Mouse (Mus musculus) cerebellum, postnatal 36 days (tissue): ENCODE data around the gene Col4a3bp.
A peak's percentile ranks its signal among the peaks of the same experiment; 100 is the strongest.

Source experiments
- DNase-seq, 2 experiments: peaks; one replicate each; pipeline ENCODE4 v3.0.0; 2021 to 2022; ENCODE audit warnings: mixed read lengths in 2 of 2

Col4a3bp gene

GRCm38 (mm10) chr13:96542081-96542889 is at the start of gene Col4a3bp, which contains the start of gene Polk:
Gene Col4a3bp, plus strand, starts transcription at chr13:96542618.
Gene Polk, minus strand, starts transcription at chr13:96542579.
- DNase-seq, result peak; percentile 96 to 97

GRCm38 (mm10) chr13:96496630-96497029 is 45.8 kb upstream of the Col4a3bp start:
- DNase-seq, result no peak

GRCm38 (mm10) chr13:96499891-96500290 is 42.5 kb upstream of the Col4a3bp start:
- DNase-seq, result no peak

- no peak for DNase-seq
Measured at GRCm38 (mm10) chr13:96505661-96506060, 36.8 kb upstream of the Col4a3bp start.

- no peak for DNase-seq
Measured at GRCm38 (mm10) chr13:96506313-96506712, 36.1 kb upstream of the Col4a3bp start.

- DNase-seq, result no peak
Measured at GRCm38 (mm10) chr13:96507541-96507940, 34.9 kb upstream of the Col4a3bp start.

- no peak for DNase-seq
Measured at GRCm38 (mm10) chr13:96510635-96511034, 31.8 kb upstream of the Col4a3bp start.

- no peak for DNase-seq
Measured at GRCm38 (mm10) chr13:96511262-96511661, 31.2 kb upstream of the Col4a3bp start.

GRCm38 (mm10) chr13:96511893-96512292 is 30.5 kb upstream of the Col4a3bp start:
- DNase-seq, result no peak

GRCm38 (mm10) chr13:96514154-96514942 is 28.1 kb upstream of the Col4a3bp start:
- no peak for DNase-seq

- no peak for DNase-seq
Measured at GRCm38 (mm10) chr13:96516249-96516648, 26.2 kb upstream of the Col4a3bp start.

- DNase-seq, result no peak
Measured at GRCm38 (mm10) chr13:96517335-96517734, 25.1 kb upstream of the Col4a3bp start.

GRCm38 (mm10) chr13:96521294-96521693 is 21.1 kb upstream of the Col4a3bp start:
- no peak for DNase-seq

GRCm38 (mm10) chr13:96527022-96527421 is 15.4 kb upstream of the Col4a3bp start:
- DNase-seq, result no peak

GRCm38 (mm10) chr13:96527856-96528255 is 14.6 kb upstream of the Col4a3bp start:
- no peak for DNase-seq

GRCm38 (mm10) chr13:96528776-96529175 is 13.6 kb upstream of the Col4a3bp start:
- no peak for DNase-seq

- no peak for DNase-seq
Measured at GRCm38 (mm10) chr13:96529542-96529941, 12.9 kb upstream of the Col4a3bp start.

- DNase-seq, result no peak
Measured at GRCm38 (mm10) chr13:96530064-96530463, 12.4 kb upstream of the Col4a3bp start.

- no peak for DNase-seq
Measured at GRCm38 (mm10) chr13:96532176-96532575, 10.2 kb upstream of the Col4a3bp start.

GRCm38 (mm10) chr13:96533742-96534141 is 8.7 kb upstream of the Col4a3bp start:
- DNase-seq, result no peak

GRCm38 (mm10) chr13:96536821-96537572 is 5.4 kb upstream of the Col4a3bp start:
- DNase-seq, result no peak

GRCm38 (mm10) chr13:96538103-96538502 is 4.3 kb upstream of the Col4a3bp start:
- no peak for DNase-seq

- DNase-seq, result no peak
Measured at GRCm38 (mm10) chr13:96541381-96541780, 1.0 kb upstream of the Col4a3bp start.
